Mouse (Mus musculus) ovary, postnatal 14 days (tissue): Measurements from ENCODE around the gene Usp30.

Experiments used
- DNase-seq: peaks from one replicate; pipeline ENCODE4 v3.0.0; 2022; ENCODE audit warnings: low spot score

Usp30 gene

GRCm38 (mm10) chr5:114066601-114067000, 1.3 kb downstream of the Usp30 start:
- no peak for DNase-seq

GRCm38 (mm10) chr5:114067543-114067942, 2.3 kb downstream of the Usp30 start:
- no peak for DNase-seq

DNA sequence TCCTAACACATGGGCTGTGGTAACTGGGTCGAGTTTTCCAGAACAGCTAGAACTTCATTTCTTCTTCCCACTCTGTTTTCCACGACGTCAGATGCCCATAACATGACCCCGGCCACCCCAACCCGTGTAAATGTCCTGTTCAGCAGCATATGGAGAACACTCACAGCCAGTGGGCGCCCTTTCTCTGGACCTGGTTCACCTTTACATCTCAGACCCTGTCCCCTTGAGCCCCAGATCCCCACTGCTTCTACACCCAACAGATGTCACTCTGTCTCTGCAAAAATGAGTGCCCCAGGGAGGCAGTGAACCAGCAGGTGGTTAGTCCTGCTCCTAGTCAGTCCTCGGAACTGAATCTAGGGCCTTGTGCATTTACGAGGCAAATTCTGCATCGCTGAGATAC, 2.7 kb downstream of the Usp30 start:
- DNase-seq = no peak

DNA sequence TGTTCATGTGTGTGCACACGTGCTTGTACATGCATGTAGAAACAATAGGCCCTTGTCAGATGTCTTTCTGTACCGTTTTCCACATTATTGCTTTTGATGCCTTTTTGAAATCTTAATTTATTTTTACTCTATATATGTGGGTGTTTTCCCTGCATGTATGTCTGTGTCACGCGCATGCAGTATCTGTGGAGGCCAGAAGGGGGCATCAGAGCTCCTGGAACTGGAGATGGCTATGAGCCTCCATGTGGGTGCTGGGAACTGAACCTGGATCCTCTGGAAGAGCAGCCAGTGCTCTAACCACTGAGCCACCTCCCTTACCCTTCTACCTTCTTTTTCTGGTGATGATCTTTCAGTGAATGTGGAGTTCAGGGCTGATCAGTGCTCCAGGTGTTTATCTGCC, 5.6 kb downstream of the Usp30 start:
- no peak for DNase-seq

- no peak for DNase-seq
Observed at GRCm38 (mm10) chr5:114072262-114072661, 7.0 kb downstream of the Usp30 start.

DNA sequence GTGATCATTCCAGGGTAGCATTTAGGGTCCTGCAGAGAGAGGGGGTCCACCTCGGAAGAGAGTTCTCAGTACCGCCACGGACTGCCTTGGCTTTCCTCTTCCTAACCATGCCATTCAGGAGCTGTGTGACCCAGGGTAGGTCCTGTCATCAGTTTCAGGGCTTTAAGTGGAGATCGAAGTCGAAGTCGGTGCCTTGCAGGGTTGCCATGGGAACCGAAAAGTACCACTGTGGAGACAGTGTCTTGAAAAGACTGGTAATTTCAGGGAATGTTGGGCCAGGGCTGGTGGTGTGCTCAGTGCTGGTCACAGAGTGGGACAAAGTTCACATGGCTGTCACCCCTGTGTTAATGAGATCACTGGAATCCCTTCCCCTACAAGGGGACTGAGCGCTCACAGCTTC, 11.7 kb downstream of the Usp30 start:
- no peak for DNase-seq

- DNase-seq = no peak
Observed at GRCm38 (mm10) chr5:114085501-114085900, 20.2 kb downstream of the Usp30 start.

- DNase-seq = no peak
Observed at GRCm38 (mm10) chr5:114087875-114088480, 22.7 kb downstream of the Usp30 start.

- no peak for DNase-seq
Observed at GRCm38 (mm10) chr5:114090421-114091013, 25.3 kb downstream of the Usp30 start.

DNA sequence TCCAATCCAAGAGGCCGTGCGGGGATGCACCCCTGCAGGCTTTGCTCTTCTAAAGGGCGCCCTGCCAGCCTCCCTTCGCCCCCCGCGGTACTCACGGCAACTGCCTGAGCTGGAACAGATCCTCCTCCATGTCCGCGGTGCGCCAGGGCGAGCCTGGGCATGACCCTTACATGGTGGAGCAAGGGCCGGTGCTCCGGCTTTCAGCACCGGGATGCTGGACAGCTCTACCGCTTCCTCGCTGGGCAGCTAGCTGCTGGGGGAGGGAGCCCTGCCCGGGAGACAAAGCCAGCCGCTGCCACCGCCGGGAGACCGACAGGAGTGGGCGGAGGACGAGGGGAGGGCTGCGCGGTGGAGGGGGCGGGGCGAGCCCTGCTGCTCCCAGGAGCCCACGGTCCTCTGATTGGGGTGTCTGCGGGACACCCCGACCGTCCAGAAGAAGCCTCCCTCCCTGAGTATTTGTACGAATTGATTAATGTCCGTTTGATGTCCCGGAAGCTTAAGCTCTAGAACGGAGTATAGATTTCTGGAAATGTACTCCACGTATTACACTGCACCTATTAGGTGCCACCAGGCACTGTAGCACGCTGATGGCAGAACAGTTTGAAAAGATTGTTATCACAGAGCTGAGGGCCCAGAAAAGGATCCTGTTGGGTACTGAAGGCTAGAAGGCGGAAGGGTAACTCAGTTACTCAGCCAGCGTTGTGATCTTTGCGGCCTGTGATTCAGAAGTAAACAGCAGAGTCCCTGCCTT, 26.0 kb downstream of the Usp30 start, which contains the start of gene Svop:
Svop (minus strand) TSS at position 514 of the 751 bp plus-strand sequence.
- DNase-seq = peak; percentile 74

DNA sequence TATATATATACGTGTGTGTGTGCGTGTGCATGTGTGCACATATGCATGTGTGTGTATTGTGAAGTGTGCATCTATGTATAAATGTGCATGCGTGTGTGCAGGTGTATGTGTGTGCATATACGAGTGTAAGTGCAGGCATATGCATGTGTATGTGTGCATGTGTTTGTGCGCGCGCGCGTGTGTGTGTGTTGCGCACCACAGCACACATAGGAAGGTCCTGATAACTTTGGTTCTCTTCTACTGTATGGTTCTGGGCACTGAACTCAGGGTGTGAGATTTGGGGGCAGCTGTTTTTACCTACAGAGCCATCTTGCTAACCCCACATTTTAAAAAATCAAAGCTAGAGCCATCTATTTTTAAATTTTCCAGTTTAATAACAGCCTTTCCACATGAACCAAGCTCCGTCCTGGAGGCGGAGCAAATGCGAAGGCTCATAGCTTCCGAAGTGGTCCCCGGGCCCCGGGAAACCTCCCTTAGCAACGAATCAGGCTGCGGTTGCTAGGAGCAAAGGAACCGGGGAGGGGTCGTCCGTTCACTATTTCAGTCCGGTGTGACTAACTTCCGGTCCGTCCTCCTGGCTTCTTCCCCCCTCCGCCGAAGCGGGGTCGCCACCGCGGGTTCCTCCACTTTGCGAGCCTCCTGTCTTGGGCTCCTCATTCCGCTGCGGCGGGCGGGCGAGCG, 34.6 kb downstream of the Usp30 start:
- peak; percentile 99 for DNase-seq

DNA sequence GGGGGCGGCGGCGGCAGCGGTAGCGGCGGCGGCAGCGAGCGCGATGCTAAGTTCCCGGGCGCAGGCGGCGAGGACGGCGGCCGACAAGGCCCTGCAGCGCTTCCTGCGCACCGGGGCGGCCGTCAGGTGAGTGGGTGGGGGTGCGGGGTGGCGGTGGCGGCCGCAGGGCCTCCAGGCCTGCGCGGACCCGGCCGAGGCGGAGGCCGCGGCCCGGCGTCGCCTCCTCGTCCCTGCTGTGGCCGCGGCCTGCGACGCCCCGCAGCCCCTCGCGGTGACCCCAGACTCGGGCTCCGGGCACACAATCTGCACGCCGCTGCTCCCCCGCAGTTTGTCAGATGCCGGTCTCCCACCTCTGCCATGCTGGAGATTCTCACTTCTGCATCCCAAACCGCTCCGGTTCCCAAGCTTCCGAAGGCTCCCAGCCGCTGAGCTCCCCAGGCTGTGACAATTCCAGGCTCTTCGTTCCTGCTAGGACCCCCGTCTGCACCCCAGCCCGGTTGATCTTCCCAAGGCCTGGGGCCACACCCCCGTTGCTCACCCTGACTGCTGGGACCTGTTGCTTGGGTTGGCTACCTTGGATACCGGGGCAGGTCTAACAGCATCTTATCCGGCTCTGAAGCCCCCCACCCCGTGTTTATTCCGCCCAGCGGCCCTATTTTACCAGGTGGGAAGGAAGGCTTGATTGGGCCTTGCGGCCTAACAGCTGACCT, 35.3 kb downstream of the Usp30 start:
- DNase-seq = peak; percentile 4

DNA sequence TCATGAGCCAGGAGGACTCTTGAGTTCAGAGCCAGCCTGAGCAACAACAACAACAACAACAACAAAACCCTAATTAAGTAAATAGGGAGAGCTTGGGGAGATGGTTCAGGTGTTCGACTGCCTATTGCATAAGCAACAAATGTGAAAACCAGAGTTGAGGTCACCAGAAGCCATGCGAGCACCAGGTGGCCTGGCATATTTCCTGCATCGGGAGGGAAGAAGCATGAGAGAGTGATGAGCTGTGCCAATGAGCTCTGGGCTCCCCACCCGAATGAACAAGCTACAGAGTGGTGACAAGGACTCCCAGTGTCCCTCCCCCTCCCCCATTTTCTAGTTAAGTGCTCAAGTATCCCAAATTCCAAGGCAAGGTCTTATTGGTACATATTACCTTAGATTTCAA, 36.6 kb downstream of the Usp30 start:
- no peak for DNase-seq

DNA sequence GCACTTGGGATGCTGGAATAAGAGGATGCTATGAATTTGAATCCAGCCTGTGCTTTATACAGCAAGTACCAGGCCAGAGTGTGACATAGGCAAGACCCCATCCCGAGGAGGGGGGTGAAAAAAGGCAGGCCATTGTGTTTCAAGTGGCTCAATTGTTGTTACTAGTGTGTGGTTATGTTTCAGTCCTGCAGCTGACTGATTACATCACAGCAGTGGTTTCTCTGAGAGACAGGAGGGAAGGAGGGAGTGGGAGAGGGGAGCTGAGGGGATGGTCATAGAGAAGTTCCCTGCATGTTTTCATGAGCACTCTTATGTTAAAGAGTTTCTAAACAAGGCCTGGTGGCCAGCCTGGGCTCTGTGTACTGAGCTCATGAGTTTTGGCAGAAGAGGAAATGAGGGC, 37.5 kb downstream of the Usp30 start:
- DNase-seq = no peak

DNA sequence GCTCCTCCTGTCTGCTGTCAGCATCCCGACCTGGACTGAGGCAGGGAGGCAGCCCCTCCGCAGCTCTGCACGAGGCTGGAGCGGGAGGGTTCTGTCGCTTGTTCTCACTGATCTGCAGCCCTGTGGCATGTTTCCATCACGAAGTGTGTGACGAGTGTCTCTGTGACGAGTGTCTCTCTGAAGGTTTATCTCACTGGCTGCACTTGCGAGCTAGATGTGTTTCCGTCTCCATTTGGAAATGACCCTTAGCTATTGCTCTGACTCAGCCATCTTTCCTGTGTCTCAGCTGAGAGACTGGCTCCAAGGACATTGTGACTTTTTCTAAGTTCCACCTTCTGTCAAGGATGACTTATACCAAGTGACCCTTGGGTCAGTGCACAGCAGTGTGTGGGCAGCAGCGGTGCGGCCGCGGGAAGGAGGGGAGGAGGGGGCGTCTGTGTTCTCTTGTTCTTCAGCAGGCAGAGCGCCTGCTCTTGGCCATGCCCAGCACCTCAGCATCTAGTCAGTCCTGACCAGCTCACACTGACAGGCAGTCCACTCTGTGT, 41.2 kb downstream of the Usp30 start:
- no peak for DNase-seq

DNA sequence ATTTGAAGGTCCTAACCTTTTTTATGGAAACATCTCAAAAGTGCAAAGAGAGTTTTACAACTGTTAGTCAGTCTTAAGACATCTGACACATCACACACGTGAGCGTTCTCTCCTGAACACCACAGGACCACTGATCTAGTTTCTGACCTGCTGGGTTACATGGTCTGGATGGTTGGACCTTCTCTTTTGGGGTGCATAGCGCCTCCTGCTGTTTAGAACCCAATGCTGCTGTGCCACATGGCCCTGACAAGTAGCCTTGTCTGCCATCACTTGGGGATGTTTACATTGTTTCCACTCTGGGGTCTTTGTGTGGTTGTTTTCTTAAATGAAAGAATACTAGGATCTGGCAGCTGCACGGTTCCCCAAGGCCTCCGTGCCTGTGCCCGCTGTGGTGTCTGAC, 48.1 kb downstream of the Usp30 start:
- DNase-seq = no peak

DNA sequence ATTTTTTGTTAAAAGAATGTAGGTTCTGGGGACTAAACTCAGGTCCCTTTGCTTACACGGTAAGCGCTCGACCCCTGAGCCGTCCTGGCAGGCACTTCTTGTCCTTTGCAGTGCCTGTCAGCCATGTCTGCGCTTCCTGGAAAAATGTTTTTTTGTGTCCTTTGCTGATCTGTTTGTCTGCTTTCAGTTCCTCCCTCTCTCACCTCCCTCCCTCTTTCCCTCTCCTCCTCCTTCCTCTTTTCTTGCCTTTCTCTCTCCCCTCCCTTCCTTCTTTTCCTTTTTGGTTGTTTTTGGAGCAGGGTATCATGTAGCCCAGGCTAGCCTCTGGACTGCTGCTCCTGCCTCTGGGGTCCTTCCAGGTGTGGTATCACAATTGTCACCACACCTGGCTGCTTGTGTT, 49.8 kb downstream of the Usp30 start:
- no peak for DNase-seq

DNA sequence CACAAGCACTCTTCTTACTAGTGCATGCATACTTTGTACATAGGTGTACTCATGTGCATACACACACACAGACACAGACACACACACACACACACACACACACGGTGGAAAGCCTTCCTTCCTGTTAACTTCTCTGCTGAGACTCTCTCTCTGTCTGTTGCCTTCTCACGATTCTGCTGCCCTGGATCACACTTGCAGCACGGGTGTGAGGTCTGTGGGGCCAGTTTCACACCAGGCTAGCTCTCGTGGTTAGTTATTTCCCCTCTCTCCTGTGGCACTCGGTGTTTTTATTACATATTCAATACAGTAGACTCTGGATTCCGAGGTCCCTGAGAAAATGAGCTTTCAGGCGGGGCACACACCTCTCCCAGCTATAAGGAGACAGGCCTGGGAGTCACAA, 51.3 kb downstream of the Usp30 start:
- DNase-seq = no peak

- DNase-seq = no peak
Observed at GRCm38 (mm10) chr5:114119806-114120205, 54.5 kb downstream of the Usp30 start.

GRCm38 (mm10) chr5:114126008-114126407, 60.7 kb downstream of the Usp30 start:
- DNase-seq = no peak

DNA sequence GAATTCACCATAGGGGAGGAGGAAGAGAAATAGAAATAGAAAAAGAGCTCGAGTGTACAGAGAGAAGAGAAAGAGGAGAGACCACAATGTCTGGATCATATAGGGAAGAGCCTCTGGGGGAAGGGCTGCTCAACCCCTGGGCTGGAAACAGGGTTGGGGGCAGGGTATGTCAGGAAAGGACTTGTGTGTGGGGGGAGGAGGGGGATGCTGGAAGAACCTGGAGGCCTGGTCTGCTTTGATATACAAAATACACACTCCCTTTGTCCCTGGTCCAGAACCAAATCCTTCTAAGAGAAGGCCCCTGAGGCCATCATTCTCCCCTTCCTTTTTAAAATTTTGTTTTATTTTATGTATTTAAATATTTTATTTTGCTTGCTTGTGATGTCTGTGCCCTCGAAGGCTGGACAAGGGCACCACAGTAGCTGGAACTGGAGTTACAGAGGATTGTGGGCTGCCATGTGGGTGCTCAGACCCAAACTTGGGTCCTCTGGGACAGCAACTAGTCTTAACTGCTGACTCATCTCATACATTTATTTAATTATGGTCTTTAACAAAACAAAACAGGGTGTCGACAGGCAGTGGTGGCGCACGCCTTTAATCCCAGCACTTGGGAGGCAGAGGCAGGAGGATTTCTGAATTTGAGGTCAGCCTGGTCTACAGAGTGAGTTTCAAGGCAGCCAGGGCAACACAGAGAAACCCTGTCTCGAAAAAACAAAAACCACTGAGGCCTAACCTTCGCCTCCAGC, 61.4 kb downstream of the Usp30 start:
- no peak for DNase-seq
